11 mouse cellular contexts compared by ENCODE assay signal in genomic region chr13:67376255-67376654, GRCm38 (mm10). TPM values are rescaled to one million over a fixed set of nuclear protein-coding genes. Genes with fewer than 3 reads are reported as not detected.
"Had no signal": no experiment of that assay in that cellular context is flagged by ENCODE, and none has a peak within 500 bp of the region (broad histone marks: within the 10 kb centered on the region; RNA-seq: fewer than 3 reads in every experiment).

No protein-coding gene starts in this region.

RNA-seq across cellular contexts. Expression of gene Gm28041, which starts 0.7 kb away (rescaled TPM):
- total RNA-seq: left cerebral cortex, postnatal 25 days; monocyte, adult 5-6 weeks had no signal
- polyA plus RNA-seq: limb, embryonic 15.5 days; midbrain, embryonic 14.5 days; neural tube, embryonic 13.5 days had no signal

RNA-seq across cellular contexts. Expression of gene Gm28044, which starts 15.9 kb away (rescaled TPM):
- total RNA-seq: monocyte, adult 5-6 weeks had no signal
- polyA plus RNA-seq: intestine, embryonic 14.5 days; kidney, embryonic 16.5 days; limb, embryonic 11.5 days; lung, embryonic 15.5 days; midbrain, embryonic 10.5 days; midbrain, embryonic 14.5 days; neural tube, embryonic 13.5 days; stomach, embryonic 14.5 days had no signal
